Mouse (Mus musculus): Measurements from ENCODE around the gene Ptprk. TPM values are rescaled to one million over a fixed set of nuclear protein-coding genes. Genes with fewer than 3 reads are reported as not detected.

Ptprk gene
- polyA plus RNA-seq, 1 experiment = 6.0 TPM

GRCm38 (mm10) chr10:28186018-28186800 lies 111.6 kb downstream of the Ptprk start:
- Histone ChIP-seq H3K27me3 (ENCODE audit: control insufficient read depth, insufficient read depth, low read length) (no peaks in the 10 kb centered on the region), H3K4me1 (replicated peaks; ENCODE audit: control insufficient read depth, insufficient read depth, low read length) (no peaks in the 10 kb centered on the region), H3K27ac (ENCODE audit: control insufficient read depth, insufficient read depth, low read length) (no peak overlapping the region), H3K4me3 (ENCODE audit: control insufficient read depth, insufficient read depth, low read length) (no peak overlapping the region), H3K36me3 (ENCODE audit: control insufficient read depth, insufficient read depth, low read length) (no peaks in the 10 kb centered on the region)
- no peak for DNase-seq
- TF ChIP-seq CTCF (IDR thresholded peaks at IDR 0.05; ENCODE audit: borderline replicate concordance, control insufficient read depth, extremely low read depth, insufficient read depth, low read length, poor library complexity) (no peak), POLR2A (IDR thresholded peaks at IDR 0.05; ENCODE audit: control insufficient read depth, extremely low read depth, insufficient read depth, low read length, poor library complexity) (no peak)
- WGBS = 87% methylated on average over 4 of the region's 4 CpGs

GRCm38 (mm10) chr10:28191440-28191839 lies 116.8 kb downstream of the Ptprk start:
- Histone ChIP-seq H3K4me1 (replicated peaks; ENCODE audit: control insufficient read depth, insufficient read depth, low read length) (no peaks in the 10 kb centered on the region), H3K27ac (ENCODE audit: control insufficient read depth, insufficient read depth, low read length) (no peak overlapping the region), H3K27me3 (ENCODE audit: control insufficient read depth, insufficient read depth, low read length) (no peaks in the 10 kb centered on the region), H3K36me3 (ENCODE audit: control insufficient read depth, insufficient read depth, low read length) (no peaks in the 10 kb centered on the region), H3K4me3 (ENCODE audit: control insufficient read depth, insufficient read depth, low read length) (no peak overlapping the region)
- 92% methylated on average over 5 of the region's 5 CpGs for WGBS
- TF ChIP-seq CTCF (IDR thresholded peaks at IDR 0.05; ENCODE audit: borderline replicate concordance, control insufficient read depth, extremely low read depth, insufficient read depth, low read length, poor library complexity) (no peak), POLR2A (IDR thresholded peaks at IDR 0.05; ENCODE audit: control insufficient read depth, extremely low read depth, insufficient read depth, low read length, poor library complexity) (no peak)
- DNase-seq = no peak

- TF ChIP-seq POLR2A (IDR thresholded peaks at IDR 0.05; ENCODE audit: control insufficient read depth, extremely low read depth, insufficient read depth, low read length, poor library complexity) = no peak
- DNase-seq = no peak
- Histone ChIP-seq H3K27me3 (ENCODE audit: control insufficient read depth, insufficient read depth, low read length) (no peaks in the 10 kb centered on the region), H3K36me3 (ENCODE audit: control insufficient read depth, insufficient read depth, low read length) (no peaks in the 10 kb centered on the region), H3K4me3 (ENCODE audit: control insufficient read depth, insufficient read depth, low read length) (no peak overlapping the region), H3K4me1 (replicated peaks; ENCODE audit: control insufficient read depth, insufficient read depth, low read length) (no peaks in the 10 kb centered on the region), H3K27ac (ENCODE audit: control insufficient read depth, insufficient read depth, low read length) (no peak overlapping the region)
- 69% methylated on average over 5 of the region's 5 CpGs for WGBS
Measured at GRCm38 (mm10) chr10:28193630-28194029, 119.0 kb downstream of the Ptprk start.

- TF ChIP-seq POLR2A (IDR thresholded peaks at IDR 0.05; ENCODE audit: control insufficient read depth, extremely low read depth, insufficient read depth, low read length, poor library complexity) (no peak), CTCF (IDR thresholded peaks at IDR 0.05; ENCODE audit: borderline replicate concordance, control insufficient read depth, extremely low read depth, insufficient read depth, low read length, poor library complexity) (no peak)
- DNase-seq = no peak
- H3K4me3 ChIP-seq (ENCODE audit: control insufficient read depth, insufficient read depth, low read length) = no peak overlapping the region
- no peaks in the 10 kb centered on the region for H3K36me3 ChIP-seq (ENCODE audit: control insufficient read depth, insufficient read depth, low read length)
- no peaks in the 10 kb centered on the region for H3K27me3 ChIP-seq (ENCODE audit: control insufficient read depth, insufficient read depth, low read length)
- 96% methylated on average over 3 of the region's 3 CpGs for WGBS
- H3K27ac ChIP-seq (ENCODE audit: control insufficient read depth, insufficient read depth, low read length) = no peak overlapping the region
- H3K4me1 ChIP-seq (replicated peaks; ENCODE audit: control insufficient read depth, insufficient read depth, low read length) = no peaks in the 10 kb centered on the region
Measured at GRCm38 (mm10) chr10:28200609-28201008, 126.0 kb downstream of the Ptprk start.

- no peak for DNase-seq
- H3K27ac ChIP-seq (ENCODE audit: control insufficient read depth, insufficient read depth, low read length) = no peak overlapping the region
- no peak overlapping the region for H3K4me3 ChIP-seq (ENCODE audit: control insufficient read depth, insufficient read depth, low read length)
- H3K27me3 ChIP-seq (ENCODE audit: control insufficient read depth, insufficient read depth, low read length) = no peaks in the 10 kb centered on the region
- no peak for TF ChIP-seq CTCF (IDR thresholded peaks at IDR 0.05; ENCODE audit: borderline replicate concordance, control insufficient read depth, extremely low read depth, insufficient read depth, low read length, poor library complexity)
- no peaks in the 10 kb centered on the region for H3K4me1 ChIP-seq (replicated peaks; ENCODE audit: control insufficient read depth, insufficient read depth, low read length)
- no peaks in the 10 kb centered on the region for H3K36me3 ChIP-seq (ENCODE audit: control insufficient read depth, insufficient read depth, low read length)
Measured at GRCm38 (mm10) chr10:28209394-28209793, 134.8 kb downstream of the Ptprk start.

- Histone ChIP-seq H3K36me3 (ENCODE audit: control insufficient read depth, insufficient read depth, low read length) (no peaks in the 10 kb centered on the region), H3K4me1 (replicated peaks; ENCODE audit: control insufficient read depth, insufficient read depth, low read length) (no peaks in the 10 kb centered on the region), H3K4me3 (ENCODE audit: control insufficient read depth, insufficient read depth, low read length) (no peak overlapping the region), H3K27me3 (ENCODE audit: control insufficient read depth, insufficient read depth, low read length) (no peaks in the 10 kb centered on the region), H3K27ac (ENCODE audit: control insufficient read depth, insufficient read depth, low read length) (no peak overlapping the region)
- WGBS = 96% methylated on average over 1 of the region's 1 CpGs
- no peak for DNase-seq
- TF ChIP-seq CTCF (IDR thresholded peaks at IDR 0.05; ENCODE audit: borderline replicate concordance, control insufficient read depth, extremely low read depth, insufficient read depth, low read length, poor library complexity) (no peak), POLR2A (IDR thresholded peaks at IDR 0.05; ENCODE audit: control insufficient read depth, extremely low read depth, insufficient read depth, low read length, poor library complexity) (no peak)
Measured at GRCm38 (mm10) chr10:28212083-28212482, 137.5 kb downstream of the Ptprk start.

- TF ChIP-seq CTCF (IDR thresholded peaks at IDR 0.05; ENCODE audit: borderline replicate concordance, control insufficient read depth, extremely low read depth, insufficient read depth, low read length, poor library complexity) (no peak), POLR2A (IDR thresholded peaks at IDR 0.05; ENCODE audit: control insufficient read depth, extremely low read depth, insufficient read depth, low read length, poor library complexity) (no peak)
- no peak for DNase-seq
- no peaks in the 10 kb centered on the region for H3K36me3 ChIP-seq (ENCODE audit: control insufficient read depth, insufficient read depth, low read length)
- H3K4me1 ChIP-seq (replicated peaks; ENCODE audit: control insufficient read depth, insufficient read depth, low read length) = no peaks in the 10 kb centered on the region
- H3K27me3 ChIP-seq (ENCODE audit: control insufficient read depth, insufficient read depth, low read length) = no peaks in the 10 kb centered on the region
- 97% methylated on average over 6 of the region's 6 CpGs for WGBS
- H3K27ac ChIP-seq (ENCODE audit: control insufficient read depth, insufficient read depth, low read length) = no peak overlapping the region
- H3K4me3 ChIP-seq (ENCODE audit: control insufficient read depth, insufficient read depth, low read length) = no peak overlapping the region
Measured at GRCm38 (mm10) chr10:28215153-28215552, 140.5 kb downstream of the Ptprk start.
